Mouse (Mus musculus) embryo, embryonic 11 days (tissue): Measurements from ENCODE around the gene Ncoa3.
A peak's percentile ranks its signal among the peaks of the same experiment; 100 is the strongest.

Experiments used
- DNase-seq: peaks from one replicate; pipeline ENCODE4 v3.0.0-alpha.2; 2015

Ncoa3 gene

GRCm38 (mm10) chr2:166003004-166003403 lies 10.6 kb downstream of the Ncoa3 start:
- DNase-seq = no peak

- no peak for DNase-seq
Measured at GRCm38 (mm10) chr2:166007046-166007445, 14.6 kb downstream of the Ncoa3 start.

DNA sequence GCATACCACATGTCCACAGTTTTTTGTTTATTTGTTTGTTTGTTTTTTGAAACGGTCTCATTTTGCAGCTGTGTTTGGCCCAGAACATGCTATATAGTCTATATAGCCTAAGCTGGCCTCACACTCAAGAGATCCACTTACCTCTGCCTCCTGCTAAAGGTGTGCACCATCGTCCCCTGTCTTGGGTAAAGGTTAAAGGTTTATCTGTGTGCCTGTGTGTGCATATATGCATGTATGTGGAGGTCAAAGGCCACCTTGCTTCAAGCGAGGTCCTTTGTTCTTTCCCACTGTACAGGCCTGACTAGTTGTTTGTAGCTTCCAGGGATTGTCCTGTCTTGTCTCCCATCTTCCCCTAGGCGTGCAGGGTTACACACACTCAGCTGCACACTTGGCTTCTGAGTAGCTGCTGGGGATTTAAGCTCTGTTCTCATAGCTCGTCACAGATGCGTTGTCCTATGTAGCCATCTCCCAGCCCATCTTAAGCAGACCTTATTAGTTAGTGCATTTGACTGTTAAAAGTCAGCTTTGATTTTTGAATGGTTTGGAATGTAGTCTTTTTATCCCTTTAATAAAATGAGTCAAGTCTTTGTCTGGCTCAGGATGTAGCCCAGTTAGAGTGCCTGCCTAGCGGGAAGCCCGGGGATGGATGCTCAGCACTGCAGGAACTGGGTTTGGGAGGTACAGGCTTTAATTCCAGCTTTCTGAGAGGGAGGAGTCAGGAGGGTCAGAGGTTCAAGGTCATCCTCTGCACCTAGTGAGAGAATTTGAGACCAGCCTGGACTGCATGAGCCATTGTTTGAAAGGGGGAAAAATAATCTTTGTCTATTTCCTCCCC lies 16.3 kb downstream of the Ncoa3 start:
- DNase-seq = no peak

DNA sequence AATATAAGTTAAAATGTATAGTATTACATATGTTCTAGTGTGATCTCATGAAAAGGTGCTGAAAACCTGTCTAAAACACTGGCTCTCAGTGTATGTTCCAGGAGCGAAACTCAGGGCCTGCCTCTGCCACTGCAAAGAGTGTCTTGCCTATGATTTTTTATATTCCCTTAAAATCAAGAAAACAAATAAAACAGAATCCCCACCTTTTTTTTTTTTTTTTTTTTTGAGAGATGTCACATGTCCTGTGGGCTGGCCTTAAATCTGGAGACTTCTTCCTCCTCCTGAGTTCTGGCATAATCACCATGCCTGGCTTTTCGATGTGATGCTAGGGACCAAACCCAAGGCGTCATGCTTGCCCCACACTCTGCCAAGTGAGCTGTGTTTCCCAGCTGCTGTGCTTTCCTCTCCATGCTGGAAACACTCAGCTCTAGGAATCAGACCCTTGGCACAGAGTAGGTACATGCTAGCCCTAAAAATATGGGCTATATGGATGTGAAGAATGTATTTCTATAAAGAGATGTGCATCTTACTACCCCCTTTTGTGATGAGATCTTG lies 17.0 kb downstream of the Ncoa3 start:
- no peak for DNase-seq

DNA sequence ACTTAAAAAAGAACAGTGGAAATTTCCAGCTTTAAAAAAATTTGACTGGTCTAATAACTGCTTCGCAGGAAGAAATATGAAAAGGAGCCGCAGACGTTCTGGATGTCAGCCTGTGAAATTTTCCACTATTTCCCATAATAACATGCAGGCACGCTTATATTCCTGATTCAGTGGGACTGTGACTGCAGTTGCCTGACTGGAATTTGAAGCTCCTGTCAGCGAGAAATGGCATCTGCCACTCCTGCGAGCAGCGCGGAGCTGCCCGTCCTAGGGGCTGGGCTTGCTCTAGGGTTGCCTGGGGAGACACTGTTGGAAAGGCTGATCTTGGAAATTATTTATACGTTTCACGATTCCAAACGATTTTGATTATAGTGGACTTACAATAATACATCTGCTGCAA lies 17.9 kb downstream of the Ncoa3 start:
- no peak for DNase-seq

- DNase-seq = peak; percentile 43
Measured at GRCm38 (mm10) chr2:166011422-166011821, 19.0 kb downstream of the Ncoa3 start.

DNA sequence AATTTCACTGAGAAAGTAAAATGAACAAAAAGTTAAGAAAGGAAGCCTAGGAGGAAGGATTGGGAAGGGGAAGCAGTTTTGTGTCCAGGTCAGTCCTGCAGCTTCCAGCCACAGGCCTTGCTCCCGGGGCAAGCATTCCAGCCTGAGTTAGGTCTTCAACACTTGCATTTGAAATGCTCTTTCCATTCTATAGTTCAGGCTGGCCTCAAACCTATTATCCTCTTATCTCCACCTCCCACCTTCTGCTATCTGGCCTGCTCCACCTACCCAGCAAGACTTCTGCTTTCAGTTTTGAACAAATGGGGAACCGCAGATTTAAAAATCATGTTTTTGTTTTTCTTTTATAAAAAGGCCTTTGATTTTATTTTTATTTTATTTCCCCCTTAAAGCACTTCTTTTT lies 19.7 kb downstream of the Ncoa3 start:
- DNase-seq = no peak

- DNase-seq = no peak
Measured at GRCm38 (mm10) chr2:166018769-166019168, 26.3 kb downstream of the Ncoa3 start.

DNA sequence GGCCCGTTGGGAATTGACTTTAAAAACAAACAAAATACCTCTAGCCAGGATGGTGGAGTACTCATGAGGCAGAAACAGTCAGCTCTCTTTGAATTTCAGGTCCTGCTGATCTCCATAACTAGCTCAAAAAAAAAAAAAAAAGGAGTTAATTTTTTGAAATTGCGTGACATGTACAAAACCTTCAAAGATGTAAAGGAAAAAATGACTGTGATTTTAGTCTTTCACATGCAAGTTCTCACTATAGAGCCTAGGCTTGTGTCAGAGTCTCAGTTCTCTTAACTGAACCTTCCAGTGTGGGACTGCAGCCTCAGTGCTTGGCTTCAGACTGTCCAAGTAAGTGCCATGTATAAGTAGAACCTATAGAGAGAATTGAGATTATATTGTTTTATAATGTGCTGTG lies 27.6 kb downstream of the Ncoa3 start:
- DNase-seq = no peak

- peak; percentile 46 for DNase-seq
Measured at GRCm38 (mm10) chr2:166021073-166021610, 28.7 kb downstream of the Ncoa3 start.

- peak; percentile 86 for DNase-seq
Measured at GRCm38 (mm10) chr2:166021642-166022041, 29.2 kb downstream of the Ncoa3 start.

DNA sequence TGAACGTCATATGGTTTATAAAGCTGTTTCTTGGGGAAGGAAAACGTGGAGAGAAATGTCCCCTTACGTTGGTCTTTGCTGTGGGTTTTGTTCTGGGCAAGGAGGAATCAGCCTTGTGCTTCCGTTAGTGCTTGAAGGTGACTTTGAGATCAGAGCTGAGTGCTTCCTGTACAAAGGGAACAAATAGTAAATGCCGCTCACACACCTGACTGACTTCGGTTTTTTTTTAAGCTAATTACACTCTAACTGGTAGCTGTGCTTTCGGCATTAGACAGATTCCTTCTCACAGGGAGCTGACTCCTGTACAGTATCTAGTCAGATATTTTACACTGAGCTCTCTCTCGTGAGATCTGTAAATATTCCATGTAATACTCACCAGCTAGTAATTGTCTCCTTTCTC lies 29.9 kb downstream of the Ncoa3 start:
- no peak for DNase-seq

DNA sequence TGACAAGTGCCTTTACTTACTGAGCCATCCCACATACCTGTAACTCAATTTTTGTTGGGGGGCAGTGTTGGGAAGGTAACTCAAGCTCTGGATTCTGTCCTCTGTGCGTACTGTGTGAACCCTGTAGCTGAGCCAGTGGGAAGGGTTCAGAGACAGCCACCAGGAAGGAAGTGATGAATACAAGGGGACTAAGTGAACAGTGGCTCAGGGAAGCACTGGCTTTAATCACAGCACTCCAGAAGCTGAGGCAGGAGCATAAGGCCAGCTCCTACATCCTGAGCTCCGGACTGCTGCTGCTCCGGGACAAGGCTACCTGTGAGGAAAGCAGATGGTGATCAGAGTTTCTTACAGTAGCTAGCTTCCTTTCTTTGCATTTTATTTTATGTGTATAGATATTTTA lies 31.6 kb downstream of the Ncoa3 start:
- no peak for DNase-seq

DNA sequence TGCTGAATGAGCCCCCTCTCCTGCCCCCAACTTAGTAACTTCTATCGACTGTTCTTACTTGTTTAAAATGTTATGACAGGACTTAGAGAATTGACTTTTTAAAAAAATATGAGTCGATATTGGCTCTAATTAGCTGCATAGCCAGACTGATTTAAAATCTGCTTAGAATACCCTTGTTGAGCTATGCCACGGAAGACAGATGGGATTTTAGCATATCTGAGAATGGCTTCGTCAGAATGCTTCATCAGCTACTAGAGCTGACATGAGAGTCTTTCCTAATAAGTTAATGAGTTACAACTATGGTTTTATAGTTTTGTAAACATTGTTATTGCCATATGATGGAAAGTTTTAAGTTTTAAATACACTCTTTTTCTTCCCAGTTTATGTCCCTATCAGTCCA lies 32.2 kb downstream of the Ncoa3 start:
- DNase-seq = no peak

GRCm38 (mm10) chr2:166025943-166026342 lies 33.5 kb downstream of the Ncoa3 start:
- no peak for DNase-seq

- DNase-seq = no peak
Measured at GRCm38 (mm10) chr2:166027834-166028233, 35.4 kb downstream of the Ncoa3 start.

GRCm38 (mm10) chr2:166029232-166029631 lies 36.8 kb downstream of the Ncoa3 start:
- peak; percentile 21 for DNase-seq

DNA sequence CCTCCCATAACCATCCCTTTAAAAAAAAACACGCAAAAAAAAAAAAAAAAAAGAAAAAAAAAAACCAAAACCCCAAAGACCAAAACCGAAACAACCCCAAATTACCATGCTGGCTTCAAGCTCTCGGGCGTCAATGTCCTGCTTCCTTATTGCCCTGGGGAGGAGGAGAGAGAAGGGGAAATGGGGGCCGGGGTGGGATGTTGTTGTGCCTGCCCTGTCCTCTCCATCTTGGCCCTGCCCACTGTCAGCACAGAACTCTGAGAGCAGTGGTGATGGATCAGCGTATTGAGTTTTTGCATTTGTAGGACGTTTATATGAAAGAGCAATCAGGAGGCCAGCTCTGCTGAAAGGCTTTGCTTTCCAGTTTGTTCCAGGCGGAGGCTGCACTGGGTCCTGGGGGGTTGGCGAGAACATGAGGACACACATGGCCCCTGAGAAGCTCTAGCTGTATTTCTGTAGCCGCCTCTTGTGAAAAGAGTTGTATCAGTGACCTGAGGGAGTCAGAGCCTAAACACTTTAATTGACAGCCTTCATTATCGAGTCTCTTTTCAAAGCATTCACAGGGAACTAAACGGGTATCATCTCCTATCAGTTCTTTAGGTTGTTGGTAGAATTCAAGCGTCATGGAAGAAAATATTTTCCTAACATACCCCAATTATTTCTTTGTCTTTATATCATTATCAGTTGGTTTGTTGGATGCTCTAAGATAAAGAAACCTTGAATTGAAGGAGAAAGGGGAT lies 38.0 kb downstream of the Ncoa3 start:
- peak; percentile 49 for DNase-seq

DNA sequence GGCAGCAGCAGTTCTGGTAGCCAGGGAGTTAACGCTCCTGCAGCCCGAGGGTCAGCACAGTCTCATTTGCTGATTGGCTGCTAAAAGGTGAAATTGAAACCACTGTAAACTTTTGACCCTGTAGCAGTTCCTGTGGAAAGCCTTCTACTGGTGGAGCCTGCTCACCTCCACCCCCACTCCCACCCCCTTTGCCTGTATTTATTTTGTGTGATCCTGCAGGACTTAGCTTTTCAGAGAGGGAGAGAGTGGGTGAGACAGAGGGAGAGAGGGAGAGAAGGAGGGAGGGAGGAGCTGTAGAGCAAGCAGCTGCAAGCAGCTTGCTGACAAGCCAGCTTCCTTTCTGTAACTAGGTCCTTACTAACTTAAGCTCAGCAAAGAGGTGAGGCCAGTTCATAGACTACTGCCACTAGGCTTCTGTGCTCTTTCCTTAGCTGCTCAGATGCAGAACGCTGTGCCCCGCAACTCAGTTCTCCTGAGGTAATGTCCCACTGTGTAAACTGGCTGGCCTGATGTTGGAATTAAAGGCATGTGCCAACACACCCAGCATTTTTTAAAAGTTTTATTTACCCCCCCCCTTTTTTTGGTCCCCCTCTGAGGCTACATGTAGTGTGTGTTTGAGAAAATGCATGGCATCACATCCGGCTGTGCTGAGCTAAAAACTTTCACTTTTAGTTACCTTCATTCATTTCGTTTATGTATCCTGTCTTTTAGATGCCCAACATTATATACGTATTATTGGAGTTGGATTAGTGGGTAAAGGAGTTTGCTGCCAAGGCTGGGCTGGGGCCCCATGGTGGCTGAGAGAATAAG lies 38.9 kb downstream of the Ncoa3 start:
- DNase-seq = peak; percentile 90

DNA sequence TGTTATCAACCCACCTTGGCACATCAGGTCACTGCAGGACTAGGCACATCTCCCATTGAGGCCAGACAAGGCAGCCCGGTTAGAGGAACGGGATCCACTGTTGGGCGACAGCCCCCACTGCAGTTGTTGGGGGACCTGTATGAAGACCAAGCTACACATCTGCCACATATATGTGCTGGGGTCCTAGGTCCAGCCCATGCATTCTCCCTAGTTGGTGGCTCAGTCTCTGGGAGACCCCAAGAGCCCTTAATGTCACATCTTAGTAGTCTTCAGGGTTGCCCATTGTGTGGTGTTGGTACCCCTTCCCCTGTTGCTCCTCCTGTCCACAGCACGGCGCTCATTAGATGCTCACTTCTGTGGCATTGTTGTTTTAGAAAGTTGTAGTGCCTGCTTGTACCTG lies 40.2 kb downstream of the Ncoa3 start:
- no peak for DNase-seq

GRCm38 (mm10) chr2:166034967-166035490 lies 42.6 kb downstream of the Ncoa3 start:
- no peak for DNase-seq

GRCm38 (mm10) chr2:166035725-166036124 lies 43.3 kb downstream of the Ncoa3 start:
- peak; percentile 56 for DNase-seq

GRCm38 (mm10) chr2:166039681-166040080 lies 47.2 kb downstream of the Ncoa3 start:
- no peak for DNase-seq
